Mouse (Mus musculus) kidney, postnatal 0 days (tissue): ENCODE results near the gene Creb3l4. TPM values are rescaled to one million over a fixed set of nuclear protein-coding genes. Genes with fewer than 3 reads are reported as not detected.
A peak's percentile ranks its signal among the peaks of the same experiment; 100 is the strongest.
"Not testable (repeated sequence)": the region's sequence is repeated elsewhere in the genome, so short reads cannot be mapped to it uniquely, and the experiment has no call there.

Experiments
- ATAC-seq: fragments of 200-750 bp; cut with Nextera tagmentation; replicated peaks from 2 replicates; pipeline ENCODE4 v1.8.0; 2017; ENCODE audit warnings: low read depth, moderate number of reproducible peaks, moderate TSS enrichment, moderate library complexity; ENCODE audit not compliant: low FRiP score
- DNase-seq: peaks from one replicate; pipeline ENCODE4 v3.0.0-alpha.2; 2016; ENCODE audit warnings: low spot score
- H3K27ac ChIP-seq: fragments of 300-500 bp; sonication (generic); 2 replicates; pipeline ENCODE4 v1.5.1; 2014; ENCODE audit warnings: mild to moderate bottlenecking
- H3K27me3 ChIP-seq: fragments of 300-500 bp; sonication (generic); 2 replicates; pipeline ENCODE4 v1.6.1; 2014; ENCODE audit warnings: low read length, mixed read lengths; ENCODE audit not compliant: insufficient read depth
- H3K36me3 ChIP-seq: fragments of 300-500 bp; sonication (generic); 2 replicates; pipeline ENCODE4 v1.6.1; 2014; ENCODE audit warnings: low read length, mixed read lengths; ENCODE audit not compliant: insufficient read depth
- H3K4me1 ChIP-seq: fragments of 300-500 bp; sonication (generic); replicated peaks from 2 replicates; pipeline ENCODE4 v1.6.1; 2014; ENCODE audit warnings: antibody characterized with exemption, low read length, mixed read lengths; ENCODE audit not compliant: insufficient read depth
- H3K4me2 ChIP-seq: fragments of 300-500 bp; sonication (generic); 2 replicates; pipeline ENCODE4 v1.6.1; 2014; ENCODE audit warnings: mild to moderate bottlenecking, low read length, moderate library complexity, mixed read lengths
- H3K4me3 ChIP-seq: fragments of 300-500 bp; sonication (generic); replicated peaks from 2 replicates; pipeline ENCODE4 v1.5.1; 2014; ENCODE audit warnings: low read depth, low read length
- H3K9ac ChIP-seq: fragments of 300-500 bp; sonication (generic); 2 replicates; pipeline ENCODE4 v1.6.1; 2014; ENCODE audit warnings: low read depth, low read length
- H3K9me3 ChIP-seq: fragments of 300-500 bp; sonication (generic); replicated peaks from 2 replicates; pipeline ENCODE4 v1.6.1; 2016; ENCODE audit warnings: low read length, inconsistent platforms, mixed read lengths
- CTCF ChIP-seq: IDR thresholded peaks from 2 replicates; pipeline ENCODE4 v1.5.1; 2016; ENCODE audit warnings: antibody characterized with exemption, low read depth, mild to moderate bottlenecking, moderate library complexity
- WGBS: fragments of 180-500 bp; shearing (Covaris S2); extraction: QIAGEN DNeasy Blood & Tissue Kit; methylation state at CpG from one replicate; pipeline ENCODE4 v1.1.7; 2014; 5-methylcytosine and 5-hydroxymethylcytosine counted together
- polyA plus RNA-seq: library from polyadenylated mRNA; unstranded; fragments of >200 nt; fragmentation: Nextera tagmentation; extraction: Ambion mirVana; gene quantifications from 2 replicates; pipeline ENCODE4 v1.2.1, GENCODE M21; 2015

The Creb3l4 gene
- 4.0 and 5.1 TPM in 2 replicates for polyA plus RNA-seq

GRCm38 (mm10) chr3:90242984-90243775 is at the start of gene Creb3l4:
Gene Creb3l4 (minus strand): TSS chr3:90243512.
- TF ChIP-seq CTCF, result 0 out of 2 replicates have a peak, but pooled peaks have one; percentile 2
- peak; percentile 44; the same call in 1 of the 2 replicates for ATAC-seq
- Histone ChIP-seq H3K9ac (peak within 1 kb of the TSS; percentile 38; the same call in 1 of the 2 replicates), H3K4me2 (peak within 1 kb of the TSS; percentile 66), H3K27ac (peak within 1 kb of the TSS; percentile 52), H3K9me3 (no peaks in the 10 kb centered on the region), H3K36me3 (no peaks in the 10 kb centered on the region), H3K4me3 (peak within 1 kb of the TSS; percentile 29), H3K27me3 (no peaks in the 10 kb centered on the region), H3K4me1 (0 out of 2 replicates have a peak, but pooled peaks cover 4% of the 10 kb centered on the region)
- WGBS, result 5% methylated on average over 19 of the region's 19 CpGs
- DNase-seq, result peak; percentile 91

- H3K27me3 ChIP-seq, result no peaks in the 10 kb centered on the region
- H3K9ac ChIP-seq, result peak within 1 kb of the TSS; percentile 93
- no peaks in the 10 kb centered on the region for H3K36me3 ChIP-seq
- peak within 1 kb of the TSS; percentile 95 for H3K27ac ChIP-seq
- H3K9me3 ChIP-seq, result no peaks in the 10 kb centered on the region
- H3K4me2 ChIP-seq, result peak within 1 kb of the TSS; percentile 73
- no peak for TF ChIP-seq CTCF
- H3K4me3 ChIP-seq, result peak within 1 kb of the TSS; percentile 83
- ATAC-seq (peak; percentile 99), DNase-seq (peak; percentile 100)
- H3K4me1 ChIP-seq, result 0 out of 2 replicates have a peak, but pooled peaks cover 6% of the 10 kb centered on the region
- under 1% methylated on average over 46 of the region's 47 CpGs for WGBS
Measured at GRCm38 (mm10) chr3:90292345-90293275, 49.3 kb upstream of the Creb3l4 start, which contains the start of gene Gatad2b. Gene Gatad2b (plus strand): TSS chr3:90293178.

GRCm38 (mm10) chr3:90291982-90292344 is 48.7 kb upstream of the Creb3l4 start:
- Histone ChIP-seq H3K4me3 (peak overlapping the region; percentile 50), H3K27me3 (no peaks in the 10 kb centered on the region), H3K4me1 (0 out of 2 replicates have a peak, but pooled peaks cover 6% of the 10 kb centered on the region), H3K27ac (peak overlapping the region; percentile 92), H3K36me3 (no peaks in the 10 kb centered on the region), H3K9ac (peak overlapping the region; percentile 73), H3K9me3 (no peaks in the 10 kb centered on the region), H3K4me2 (peak overlapping the region; percentile 56)
- ATAC-seq (no peak), DNase-seq (no peak)
- 36% methylated on average over 2 of the region's 2 CpGs for WGBS
- no peak for TF ChIP-seq CTCF

- WGBS, result 93% methylated on average over 1 of the region's 1 CpGs
Measured at GRCm38 (mm10) chr3:90290602-90291001, 47.3 kb upstream of the Creb3l4 start.

GRCm38 (mm10) chr3:90289403-90289802 is 46.1 kb upstream of the Creb3l4 start:
- H3K27ac ChIP-seq, H3K4me1 ChIP-seq, H3K9ac ChIP-seq, H3K27me3 ChIP-seq, H3K4me3 ChIP-seq, ATAC-seq, H3K36me3 ChIP-seq, DNase-seq, H3K9me3 ChIP-seq, H3K4me2 ChIP-seq: not testable (repeated sequence)
- 67% methylated on average over 2 of the region's 3 CpGs for WGBS

More at GRCm38 (mm10) chr3:90290602-90291001, 47.3 kb upstream of the Creb3l4 start:
- no peak overlapping the region for H3K27ac ChIP-seq
- no peak overlapping the region for H3K9ac ChIP-seq
- peak; percentile 40; the same call in 1 of the 2 replicates for TF ChIP-seq CTCF
- H3K27me3 ChIP-seq, result no peaks in the 10 kb centered on the region
- ATAC-seq (no peak), DNase-seq (no peak)
- H3K4me3 ChIP-seq, result no peak overlapping the region
- no peaks in the 10 kb centered on the region for H3K36me3 ChIP-seq
- H3K4me1 ChIP-seq, result 0 out of 2 replicates have a peak, but pooled peaks cover 6% of the 10 kb centered on the region
- H3K9me3 ChIP-seq, result no peaks in the 10 kb centered on the region
- H3K4me2 ChIP-seq, result no peak overlapping the region

GRCm38 (mm10) chr3:90284150-90284549 is 40.8 kb upstream of the Creb3l4 start:
- Histone ChIP-seq H3K4me1 (no peaks in the 10 kb centered on the region), H3K27ac (no peak overlapping the region), H3K9me3 (no peaks in the 10 kb centered on the region), H3K4me2 (no peak overlapping the region), H3K9ac (no peak overlapping the region), H3K4me3 (no peak overlapping the region), H3K36me3 (peaks cover 7% of the 10 kb centered on the region), H3K27me3 (no peaks in the 10 kb centered on the region)
- 95% methylated on average over 2 of the region's 2 CpGs for WGBS
- DNase-seq (no peak), ATAC-seq (no peak)
- peak; percentile 18; the same call in 1 of the 2 replicates for TF ChIP-seq CTCF
